Mouse (Mus musculus) kidney, adult 2 months (tissue): Measurements from ENCODE around the gene Suv39h2.

Source experiments
- CTCF ChIP-seq: fragments of 200-500 bp; conservative IDR thresholded peaks from 2 replicates; pipeline ENCODE4 v1.5.1; 2011; ENCODE audit warnings: low read depth, mild to moderate bottlenecking, control low read depth, low read length, moderate library complexity, mixed read lengths; ENCODE audit not compliant: insufficient read depth, insufficient read length
- POLR2A ChIP-seq: fragments of 200-500 bp; IDR thresholded peaks from one replicate; pipeline ENCODE4 v1.6.1; 2011; ENCODE audit warnings: low read depth, low read length, control low read depth

DNA sequence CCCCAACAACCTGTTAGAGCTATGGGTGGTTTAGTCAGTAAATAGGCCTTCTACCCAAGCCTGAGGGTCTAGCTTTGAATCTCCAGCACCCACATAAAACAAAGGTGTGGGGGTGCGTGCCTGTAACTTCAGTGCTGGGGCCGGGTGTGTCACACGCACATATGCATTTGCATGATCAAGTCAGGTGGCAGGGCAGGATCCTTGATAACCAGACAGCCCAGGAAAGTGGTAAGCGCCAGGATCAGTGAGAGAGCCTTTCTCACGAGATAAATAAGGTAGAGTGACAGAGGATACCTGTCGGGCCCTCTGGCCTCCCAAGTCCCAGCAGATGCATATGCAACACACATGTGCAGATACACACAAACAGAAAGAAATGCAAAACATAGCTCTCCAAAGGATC lies 24.7 kb upstream of the Suv39h2 start:
- TF ChIP-seq POLR2A (no peak), CTCF (no peak)
